Mouse (Mus musculus): ENCODE data around the gene Atxn2l. TPM values are rescaled to one million over a fixed set of nuclear protein-coding genes. Genes with fewer than 3 reads are reported as not detected.

The Atxn2l gene
- total and polyA plus RNA-seq, 3 experiments, result 34.0 to 66.7 (median 37.6) TPM

- Histone ChIP-seq H3K36me3 (ENCODE audit: control insufficient read depth, insufficient read depth, low read length) (no peaks in the 10 kb centered on the region), H3K27me3 (ENCODE audit: control insufficient read depth, insufficient read depth, low read length) (no peaks in the 10 kb centered on the region), H3K4me1 (ENCODE audit: control insufficient read depth, insufficient read depth, low read length) (peaks cover 2% of the 10 kb centered on the region; the same call in 1 of the 2 replicates), H3K79me2 (replicated peaks; ENCODE audit: control insufficient read depth, insufficient read depth, low read length) (no peaks in the 10 kb centered on the region), H3K27ac (no peak overlapping the region), H3K4me3 (no peak overlapping the region), H3K9ac (ENCODE audit: low read depth, low read length) (no peak overlapping the region)
- no peak for TF ChIP-seq EP300 (IDR thresholded peaks at IDR 0.05; ENCODE audit: insufficient read depth, low read depth, low read length)
- no peak for TF ChIP-seq CTCF (IDR thresholded peaks at IDR 0.05)
- TF ChIP-seq POLR2A (IDR thresholded peaks at IDR 0.05; ENCODE audit: insufficient read depth, low read depth, low read length), result no peak
- DNase-seq, result no peak
- 89% methylated on average over 18 of the region's 18 CpGs for WGBS
- intact Hi-C loops (cut with DNase I), result loop anchor here (5.0 kb wide), 1 partner anchor 71 kb away; the partner anchor contains the start of gene Nfatc2ip
These were observed 35.2 kb downstream of the Atxn2l start for GRCm38 (mm10) chr7:126467834-126468627.

GRCm38 (mm10) chr7:126467271-126467670 lies 36.0 kb downstream of the Atxn2l start:
- Histone ChIP-seq H3K27ac (no peak overlapping the region), H3K27me3 (ENCODE audit: control insufficient read depth, insufficient read depth, low read length) (no peaks in the 10 kb centered on the region), H3K36me3 (ENCODE audit: control insufficient read depth, insufficient read depth, low read length) (no peaks in the 10 kb centered on the region), H3K79me2 (replicated peaks; ENCODE audit: control insufficient read depth, insufficient read depth, low read length) (no peaks in the 10 kb centered on the region), H3K4me1 (ENCODE audit: control insufficient read depth, insufficient read depth, low read length) (peaks cover 2% of the 10 kb centered on the region; the same call in 1 of the 2 replicates), H3K9ac (ENCODE audit: low read depth, low read length) (no peak overlapping the region), H3K4me3 (no peak overlapping the region)
- WGBS, result 65% methylated on average over 5 of the region's 5 CpGs
- intact Hi-C loops (cut with DNase I), result loop anchor here (5.0 kb wide), 1 partner anchor 70 kb away; the partner anchor contains the start of gene Nfatc2ip
- DNase-seq, result peak; percentile 42 to 60
- TF ChIP-seq EP300 (IDR thresholded peaks at IDR 0.05; ENCODE audit: insufficient read depth, low read depth, low read length) (no peak), POLR2A (IDR thresholded peaks at IDR 0.05; ENCODE audit: insufficient read depth, low read depth, low read length) (no peak), CTCF (IDR thresholded peaks at IDR 0.05) (peak; percentile 77)

GRCm38 (mm10) chr7:126466707-126467106 lies 36.5 kb downstream of the Atxn2l start:
- Histone ChIP-seq H3K79me2 (replicated peaks; ENCODE audit: control insufficient read depth, insufficient read depth, low read length) (no peaks in the 10 kb centered on the region), H3K4me3 (no peak overlapping the region), H3K36me3 (ENCODE audit: control insufficient read depth, insufficient read depth, low read length) (no peaks in the 10 kb centered on the region), H3K27me3 (ENCODE audit: control insufficient read depth, insufficient read depth, low read length) (no peaks in the 10 kb centered on the region), H3K27ac (peak overlapping the region; percentile 64), H3K4me1 (ENCODE audit: control insufficient read depth, insufficient read depth, low read length) (peaks cover 2% of the 10 kb centered on the region; the same call in 1 of the 2 replicates), H3K9ac (ENCODE audit: low read depth, low read length) (no peak overlapping the region)
- intact Hi-C loops (cut with DNase I), result loop anchor here (5.0 kb wide), 1 partner anchor 69 kb away; the partner anchor contains the start of gene Nfatc2ip
- TF ChIP-seq EP300 (IDR thresholded peaks at IDR 0.05; ENCODE audit: insufficient read depth, low read depth, low read length) (no peak), POLR2A (IDR thresholded peaks at IDR 0.05; ENCODE audit: insufficient read depth, low read depth, low read length) (no peak), CTCF (IDR thresholded peaks at IDR 0.05) (no peak)
- WGBS, result 74% methylated on average over 5 of the region's 5 CpGs
- DNase-seq, result no peak

- no peak overlapping the region for H3K9ac ChIP-seq (ENCODE audit: low read depth, low read length)
- WGBS, result 63% methylated on average over 9 of the region's 9 CpGs
- H3K79me2 ChIP-seq (replicated peaks; ENCODE audit: control insufficient read depth, insufficient read depth, low read length), result no peaks in the 10 kb centered on the region
- DNase-seq, result no peak
- H3K27ac ChIP-seq, result peak overlapping the region; percentile 64
- no peaks in the 10 kb centered on the region for H3K27me3 ChIP-seq (ENCODE audit: control insufficient read depth, insufficient read depth, low read length)
- TF ChIP-seq EP300 (IDR thresholded peaks at IDR 0.05; ENCODE audit: insufficient read depth, low read depth, low read length), result no peak
- no peak for TF ChIP-seq POLR2A (IDR thresholded peaks at IDR 0.05; ENCODE audit: insufficient read depth, low read depth, low read length)
- TF ChIP-seq CTCF (IDR thresholded peaks at IDR 0.05), result no peak
- H3K4me1 ChIP-seq (ENCODE audit: control insufficient read depth, insufficient read depth, low read length), result peaks cover 2% of the 10 kb centered on the region; the same call in 1 of the 2 replicates
- intact Hi-C loops (cut with DNase I), result loop anchor here (5.0 kb wide), 1 partner anchor 69 kb away; the partner anchor contains the start of gene Nfatc2ip
- H3K4me3 ChIP-seq, result no peak overlapping the region
- H3K36me3 ChIP-seq (ENCODE audit: control insufficient read depth, insufficient read depth, low read length), result no peaks in the 10 kb centered on the region
These were observed 37.1 kb downstream of the Atxn2l start for GRCm38 (mm10) chr7:126466116-126466515.

GRCm38 (mm10) chr7:126465246-126466030 lies 37.8 kb downstream of the Atxn2l start:
- 19% methylated on average over 7 of the region's 7 CpGs for WGBS
- Histone ChIP-seq H3K79me2 (replicated peaks; ENCODE audit: control insufficient read depth, insufficient read depth, low read length) (no peaks in the 10 kb centered on the region), H3K4me3 (no peak overlapping the region), H3K4me1 (ENCODE audit: control insufficient read depth, insufficient read depth, low read length) (peaks cover 2% of the 10 kb centered on the region; the same call in 1 of the 2 replicates), H3K27ac (peak overlapping the region; percentile 60), H3K27me3 (ENCODE audit: control insufficient read depth, insufficient read depth, low read length) (no peaks in the 10 kb centered on the region), H3K9ac (ENCODE audit: low read depth, low read length) (0 out of 2 replicates have a peak overlapping the region, but pooled peaks have one; percentile 0), H3K36me3 (ENCODE audit: control insufficient read depth, insufficient read depth, low read length) (no peaks in the 10 kb centered on the region)
- TF ChIP-seq EP300 (IDR thresholded peaks at IDR 0.05; ENCODE audit: insufficient read depth, low read depth, low read length), result no peak
- TF ChIP-seq POLR2A (IDR thresholded peaks at IDR 0.05; ENCODE audit: insufficient read depth, low read depth, low read length), result peak; percentile 63
- intact Hi-C loops (cut with DNase I), result loop anchor here (5.0 kb wide), 1 partner anchor 68 kb away; the partner anchor contains the start of gene Nfatc2ip
- DNase-seq, result peak in 1 of 2 experiments; percentile 64

All from heart, adult 2 months (tissue).